Mouse (Mus musculus) heart, postnatal 36 days (tissue): ENCODE measurements around the gene Amigo3. TPM values are rescaled to one million over a fixed set of nuclear protein-coding genes. Genes with fewer than 3 reads are reported as not detected.

ENCODE experiments used
- DNase-seq, 2 experiments: peaks; one replicate each; pipeline ENCODE4 v3.0.0; 2021 to 2022
- intact Hi-C: fragments of 180-260 bp; cut with DNase I; formaldehyde crosslinking; loops from one replicate; pipeline ENCODE4 v1.15.1; 2025
- microRNA-seq, 2 experiments: library from miRNA; unstranded; fragments of <30 nt; microRNA quantifications; one replicate each; pipeline ENCODE4 v1.2.0; 2021; ENCODE audit warnings: borderline number of aligned reads in 2 of 2
- total RNA-seq, 2 experiments: library from RNA; stranded (reverse); gene quantifications; 2 replicates each; pipeline ENCODE4 v1.2.3; 2021

Gene Amigo3
- total RNA-seq, 2 experiments from 2014 or later = 1.1 to 1.4 TPM

DNA sequence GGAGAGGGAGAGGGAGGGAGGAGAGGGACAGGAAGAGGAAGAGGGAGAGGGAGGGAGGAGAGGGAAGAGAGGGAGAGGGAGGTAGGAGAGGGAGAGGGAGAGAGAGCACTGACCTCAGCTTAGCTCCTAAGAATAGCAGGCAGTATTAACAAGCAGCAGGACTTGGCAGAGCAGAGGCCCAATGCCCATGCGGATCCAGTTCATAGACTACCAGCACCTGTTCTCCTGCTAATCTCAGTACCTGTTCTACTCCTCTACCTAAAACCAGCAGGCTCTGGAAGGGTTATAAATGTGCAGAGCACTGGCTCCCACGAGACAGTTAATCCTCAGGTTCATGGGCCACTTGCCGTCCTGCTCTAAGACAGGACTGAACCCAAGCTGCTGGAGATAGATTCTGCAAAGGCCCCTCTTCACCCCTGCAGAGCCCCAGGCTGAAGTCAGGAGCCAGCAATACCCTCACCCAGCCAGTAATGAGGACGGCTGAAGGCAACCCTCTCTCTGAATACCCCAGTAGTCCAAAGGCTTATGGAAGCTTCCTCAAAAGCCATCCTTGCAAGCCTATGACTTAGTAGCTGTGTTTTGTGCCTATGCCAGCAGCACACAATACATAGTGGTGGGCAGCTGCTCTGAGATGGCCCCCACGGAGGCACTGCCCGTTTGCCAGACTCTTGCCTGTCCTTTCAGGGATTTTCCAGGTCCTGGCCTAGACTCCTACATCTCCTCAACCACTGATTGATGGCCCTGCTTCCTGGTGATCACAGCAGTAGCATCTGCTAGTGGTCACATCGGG is 20.4 kb downstream of the Amigo3 start:
- no peak for DNase-seq
- intact Hi-C loops = no loop called here

DNA sequence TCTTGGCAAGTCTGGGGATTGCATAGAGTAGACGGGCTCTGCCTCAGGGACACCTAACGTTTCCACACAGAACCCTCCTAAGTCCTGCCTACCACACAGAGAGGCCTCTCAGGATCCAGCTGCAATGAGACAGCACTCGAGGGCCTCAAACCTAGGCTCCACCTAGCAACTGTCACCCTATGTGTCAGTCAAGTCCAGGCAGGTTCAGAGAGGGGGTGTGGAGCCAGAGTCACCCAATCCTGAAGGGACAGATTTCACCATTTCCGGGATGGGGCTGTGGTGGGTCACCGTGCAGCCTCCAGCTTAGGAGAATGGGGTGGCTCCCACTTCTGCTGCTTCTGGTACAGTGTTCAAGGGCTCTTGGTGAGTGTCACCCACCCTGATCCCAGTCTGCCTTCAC is 27.2 kb downstream of the Amigo3 start, which contains the start of gene Mst1:
Gene Mst1, plus strand, starts transcription at position 269 of the 400 bp plus-strand sequence.
- DNase-seq = no peak
- intact Hi-C loops = no loop called here

DNA sequence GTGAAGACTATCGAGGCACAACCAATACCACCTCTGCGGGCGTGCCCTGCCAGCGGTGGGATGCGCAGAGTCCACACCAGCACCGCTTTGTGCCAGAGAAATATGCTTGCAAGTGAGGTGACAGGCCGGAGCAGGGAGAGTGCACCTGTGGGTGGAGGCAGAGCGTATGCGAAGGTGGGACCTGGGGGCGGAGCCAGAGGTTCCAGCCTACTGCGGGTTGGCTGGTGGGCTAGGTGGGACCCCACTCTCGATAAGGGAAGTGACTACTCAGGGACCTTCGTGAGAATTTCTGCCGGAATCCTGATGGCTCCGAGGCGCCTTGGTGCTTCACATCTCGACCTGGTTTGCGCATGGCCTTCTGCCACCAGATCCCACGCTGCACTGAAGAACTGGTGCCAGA is 29.6 kb downstream of the Amigo3 start:
- no peak for DNase-seq
- intact Hi-C loops = no loop called here

DNA sequence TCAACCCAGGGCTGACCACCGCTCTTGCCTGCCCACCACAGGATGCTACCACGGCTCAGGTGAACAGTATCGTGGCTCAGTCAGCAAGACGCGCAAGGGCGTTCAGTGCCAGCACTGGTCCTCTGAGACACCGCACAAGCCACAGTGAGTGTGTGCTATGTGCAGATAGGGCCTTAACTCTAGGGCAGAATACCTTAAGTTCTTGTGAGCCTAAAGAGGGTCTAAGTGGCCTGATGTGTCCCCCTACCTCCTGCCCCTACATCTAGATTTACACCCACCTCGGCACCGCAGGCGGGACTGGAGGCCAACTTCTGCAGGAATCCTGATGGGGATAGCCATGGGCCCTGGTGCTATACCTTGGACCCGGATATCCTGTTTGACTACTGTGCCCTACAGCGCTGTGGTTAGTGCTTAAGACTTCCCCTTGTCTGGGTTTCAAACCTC is 30.1 kb downstream of the Amigo3 start, which contains the start of gene Rnf123:
Gene Rnf123, minus strand, starts transcription at position 359 of the 444 bp plus-strand sequence.
- intact Hi-C loops = no loop called here
- no peak for DNase-seq

DNA sequence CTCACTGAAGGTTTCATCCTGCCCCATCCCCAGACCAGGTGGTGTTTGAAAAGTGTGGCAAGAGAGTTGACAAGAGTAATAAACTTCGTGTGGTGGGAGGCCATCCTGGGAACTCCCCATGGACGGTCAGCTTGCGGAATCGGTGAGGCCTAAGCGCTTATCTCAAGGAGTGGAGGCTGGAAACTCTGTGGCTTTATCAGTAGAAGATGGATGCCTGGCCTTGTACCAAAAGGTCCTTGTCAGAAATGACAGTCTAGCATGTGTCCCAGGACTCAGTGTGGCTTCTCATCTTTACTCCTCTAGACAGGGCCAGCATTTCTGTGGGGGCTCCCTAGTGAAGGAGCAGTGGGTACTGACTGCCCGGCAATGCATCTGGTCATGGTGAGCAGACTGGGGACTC is 30.6 kb downstream of the Amigo3 start:
- intact Hi-C loops = no loop called here
- DNase-seq = no peak

DNA sequence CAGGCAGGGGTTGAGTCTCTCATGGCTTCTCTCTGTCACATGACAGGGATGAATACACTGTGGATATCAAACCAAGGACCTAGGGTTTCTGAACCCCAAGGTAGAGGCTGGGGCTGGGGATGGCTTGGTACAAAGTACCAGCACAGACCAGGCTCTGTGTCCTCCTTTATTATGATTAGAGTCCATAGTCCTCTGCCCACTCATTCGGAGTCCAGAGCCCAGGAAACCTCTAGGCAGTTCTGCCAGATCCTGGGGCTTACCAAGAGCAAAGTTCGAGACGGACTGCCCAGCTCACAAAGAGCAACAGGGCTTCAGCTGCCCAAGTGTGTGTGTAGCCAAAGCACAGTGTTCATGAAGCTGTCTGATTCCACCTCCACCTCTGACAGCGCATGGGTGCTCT is 32.3 kb downstream of the Amigo3 start:
- DNase-seq = no peak
- intact Hi-C loops = no loop called here

DNA sequence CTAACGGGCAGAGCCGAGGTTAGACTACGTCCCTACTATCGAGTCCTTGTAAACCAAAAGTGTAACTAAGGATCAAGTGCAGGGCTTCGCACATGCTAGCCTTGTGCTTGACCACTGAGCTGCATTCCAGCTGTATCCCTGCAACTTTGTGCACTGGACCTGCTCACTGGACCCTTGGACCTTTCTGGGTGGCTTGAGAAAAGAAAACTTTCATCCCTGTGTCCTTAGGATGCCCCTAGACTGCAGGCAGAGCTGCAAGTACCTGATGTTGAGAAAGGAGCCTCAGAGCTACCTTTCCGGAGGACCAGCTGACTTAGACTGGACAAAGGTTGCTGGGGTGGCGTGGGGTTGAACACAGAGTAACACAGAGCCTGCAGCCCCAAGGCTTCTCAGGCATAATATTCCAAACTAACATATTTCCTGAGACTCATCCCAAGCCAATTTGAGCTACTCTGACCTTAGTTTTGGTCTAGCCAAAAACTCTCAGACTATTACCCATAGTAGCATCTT is 37.7 kb downstream of the Amigo3 start:
- DNase-seq = no peak
- intact Hi-C loops = no loop called here

DNA sequence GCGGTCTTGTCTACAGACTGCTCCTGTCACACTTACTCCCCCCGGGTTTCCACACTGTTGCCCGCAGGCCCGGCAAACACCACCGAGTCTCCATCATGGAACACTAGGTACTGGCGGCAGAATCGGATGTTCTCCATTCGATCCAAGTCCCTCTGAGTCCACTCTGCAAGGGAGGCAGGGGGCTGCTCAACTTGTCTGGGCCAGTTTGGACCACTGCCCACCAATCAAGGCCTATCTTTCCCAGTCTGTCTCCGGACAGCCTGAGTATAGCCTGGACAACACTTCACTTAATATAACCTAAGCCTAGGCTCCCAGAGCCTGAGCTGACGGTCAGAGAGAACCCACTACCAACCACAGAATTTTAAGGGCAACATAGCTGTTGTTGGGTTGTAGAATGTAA is 40.6 kb downstream of the Amigo3 start:
- DNase-seq = no peak
- intact Hi-C loops = no loop called here

DNA sequence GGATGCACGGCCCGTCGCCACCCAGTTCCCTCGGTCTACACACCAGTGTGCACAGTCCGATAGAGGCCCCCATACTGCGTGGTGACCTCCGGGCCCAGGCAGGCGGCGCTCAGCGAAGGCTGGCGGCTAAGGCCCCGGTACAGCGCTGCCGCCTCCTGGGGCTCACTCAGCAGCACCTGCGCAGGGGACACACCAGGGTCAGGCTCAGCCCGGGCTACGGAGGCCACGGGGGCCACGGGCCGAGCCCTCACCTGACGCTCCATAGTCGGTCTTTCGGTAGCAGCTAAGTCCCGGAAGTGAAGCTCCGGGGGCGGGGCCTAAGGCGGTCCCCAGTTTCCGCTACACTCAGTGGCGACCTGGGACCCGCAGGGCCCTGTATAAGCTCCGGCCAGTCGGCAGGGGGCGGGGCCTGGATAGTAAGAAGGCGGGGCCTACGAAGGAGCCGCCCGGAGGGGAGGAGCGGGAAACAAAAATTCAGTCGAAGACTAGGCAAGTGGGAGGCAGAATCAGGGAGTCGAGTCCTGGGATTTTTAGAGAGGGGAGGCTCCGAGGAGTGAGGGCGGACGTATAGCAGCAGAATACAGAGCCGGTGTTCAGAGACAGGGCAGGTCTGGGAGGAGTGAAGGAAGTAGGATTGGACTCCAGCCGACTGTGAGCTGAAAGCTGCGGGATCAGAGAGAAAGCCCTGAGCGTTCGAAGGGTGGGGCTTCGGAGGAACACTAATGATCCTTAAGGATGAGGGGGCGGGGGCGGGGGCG is 41.4 kb downstream of the Amigo3 start, which contains the start of gene Apeh:
Gene Apeh, minus strand, starts transcription at position 423 of the 758 bp plus-strand sequence.
- DNase-seq = peak; percentile 95 to 96
- intact Hi-C loops = loop anchor here (2.0 kb wide), 1 partner anchor 190 kb away; no protein-coding TSS in a partner anchor

DNA sequence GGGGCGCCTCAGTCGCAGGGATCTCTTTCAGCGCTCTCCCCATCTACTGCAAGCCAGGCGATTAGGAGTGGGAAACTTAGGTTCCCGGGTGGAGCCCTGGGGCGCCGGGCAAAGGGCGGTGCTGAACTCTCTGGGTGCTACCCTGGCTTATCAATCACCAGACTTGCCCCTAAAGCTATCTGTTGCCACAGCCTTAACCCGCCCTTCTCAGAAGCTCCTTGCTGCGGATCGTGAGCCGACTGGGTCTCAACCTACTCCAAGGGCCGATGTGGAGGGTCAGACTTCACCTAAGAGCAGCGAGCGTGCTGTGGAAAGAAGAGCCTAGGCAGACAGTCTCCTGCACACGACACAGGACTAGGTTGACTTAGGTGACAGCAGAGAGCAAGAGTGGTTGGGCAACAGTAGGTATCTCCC is 42.0 kb downstream of the Amigo3 start:
- intact Hi-C loops = loop anchor here (1.0 to 2.0 kb wide), 2 partner anchors 106 to 190 kb away; no protein-coding TSS in a partner anchor
- DNase-seq = peak in 1 of 2 experiments; percentile 22

DNA sequence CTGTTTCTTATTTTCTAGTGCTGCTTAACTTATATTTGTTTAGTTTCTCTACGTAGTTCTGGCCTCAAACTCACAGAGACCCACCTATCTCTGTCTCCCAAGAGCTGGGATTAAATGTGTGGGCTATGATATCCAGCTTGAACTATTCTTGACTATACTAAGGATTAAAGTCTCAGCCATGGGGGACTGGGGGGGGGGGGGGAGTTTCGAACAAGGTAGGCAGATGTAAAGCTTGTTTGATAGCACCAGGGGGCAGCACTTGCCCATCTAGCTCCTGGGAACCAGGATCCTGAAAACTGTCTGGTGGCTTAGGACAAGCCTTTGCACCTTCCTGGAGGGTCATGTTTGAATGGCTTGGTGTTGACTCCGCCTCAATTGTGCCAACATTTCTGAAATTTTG is 42.6 kb downstream of the Amigo3 start:
- intact Hi-C loops = loop anchor here (1.0 to 2.0 kb wide), 2 partner anchors 106 to 189 kb away; no protein-coding TSS in a partner anchor
- peak; percentile 62 to 72 for DNase-seq

DNA sequence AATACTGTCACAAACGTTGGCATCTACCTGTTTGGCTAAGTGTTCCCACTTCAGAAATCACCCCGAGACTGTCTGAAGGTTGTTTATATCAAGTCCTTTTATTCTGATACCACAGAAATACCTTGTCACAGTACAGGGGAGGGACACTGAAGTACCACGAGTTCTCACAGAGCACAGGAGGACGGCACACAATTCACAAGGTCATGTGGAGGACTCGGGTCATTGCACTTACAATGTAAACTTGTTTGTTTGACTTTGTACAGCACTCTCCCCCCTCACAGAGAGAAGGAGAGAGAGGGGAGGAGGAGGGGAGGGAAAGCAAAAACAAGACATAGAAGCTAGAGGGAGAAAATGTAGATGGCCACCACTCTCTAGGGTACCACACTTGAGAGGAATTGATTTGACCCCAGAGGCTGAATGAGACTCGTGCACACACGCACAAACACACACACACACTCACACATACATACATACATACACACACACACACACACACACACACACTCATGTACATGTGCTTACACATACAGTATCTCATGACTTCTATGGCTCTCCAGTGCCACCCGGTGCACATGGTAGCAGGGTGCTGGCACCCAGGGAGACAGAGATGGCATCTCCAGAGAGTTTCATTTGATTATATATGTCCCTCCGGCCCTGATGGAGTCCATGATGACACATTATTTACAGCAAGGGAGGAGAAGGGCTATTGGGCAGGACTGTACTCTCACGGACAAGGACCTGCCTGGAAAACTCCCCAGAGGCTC is 43.2 kb downstream of the Amigo3 start:
- intact Hi-C loops = loop anchor here (1.0 to 2.0 kb wide), 3 partner anchors 33 to 189 kb away; no protein-coding TSS in a partner anchor
- DNase-seq = no peak

DNA sequence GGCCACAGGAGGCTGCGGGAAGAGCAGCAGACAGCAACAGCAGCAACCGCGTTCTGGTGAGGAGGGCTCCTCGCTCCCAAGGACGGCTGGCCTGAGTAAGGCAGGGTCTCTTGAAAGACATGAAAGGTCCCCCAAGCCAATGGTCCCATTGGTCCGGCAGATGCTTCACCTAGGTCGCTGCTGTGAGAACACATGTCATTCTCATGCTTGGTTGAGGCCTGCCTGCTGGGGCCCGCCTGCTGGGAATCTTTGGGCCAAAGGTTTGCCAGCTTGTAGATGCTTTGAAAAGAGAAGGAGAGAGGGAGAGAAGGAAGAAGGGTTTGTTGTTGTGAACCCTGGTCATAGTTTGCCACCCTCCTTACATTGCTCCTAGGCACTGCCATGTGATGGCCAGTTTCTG is 46.7 kb downstream of the Amigo3 start:
- intact Hi-C loops = no loop called here
- DNase-seq = no peak

DNA sequence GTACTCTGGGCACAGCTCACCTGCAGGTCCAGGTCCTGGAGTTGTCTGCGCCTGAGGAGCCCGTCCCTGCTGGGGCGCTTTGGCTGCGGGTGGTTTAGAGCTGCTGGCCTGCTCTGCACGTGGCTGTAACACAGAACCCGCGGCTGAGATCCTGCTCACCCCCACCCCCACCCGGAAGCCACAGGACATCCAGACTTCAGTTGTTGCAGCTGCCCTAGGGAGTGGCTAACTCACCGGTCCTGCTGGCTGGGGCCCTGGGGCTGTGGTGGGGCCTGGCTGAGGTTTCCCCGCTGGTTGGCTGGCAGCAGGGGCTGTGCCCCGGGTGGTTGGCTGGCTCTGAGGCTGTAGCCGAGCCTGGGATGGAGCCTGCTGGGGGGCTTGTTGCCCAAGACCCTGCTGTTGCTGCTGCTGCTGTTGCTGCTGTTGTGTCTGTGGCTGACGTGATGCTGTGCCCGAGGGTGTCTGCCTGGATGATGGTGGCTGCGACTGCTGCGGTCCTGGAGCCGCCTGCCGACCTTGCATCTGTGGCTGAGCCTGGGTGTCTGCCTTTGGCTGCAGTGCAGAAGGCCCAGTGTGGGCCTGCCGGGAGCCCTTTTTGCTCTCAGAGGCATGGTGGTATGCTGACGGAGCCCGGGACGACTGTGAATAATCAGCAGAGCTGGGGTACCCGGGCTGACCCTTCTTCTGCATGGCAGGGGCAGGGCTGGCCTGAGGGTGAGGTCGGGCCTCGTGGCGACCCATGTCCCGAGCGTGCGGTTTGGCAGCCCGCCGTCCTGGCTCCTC is 52.0 kb downstream of the Amigo3 start:
- intact Hi-C loops = no loop called here
- DNase-seq = no peak

Small RNA genes within 50 kb of the gene (microRNA-seq; reads per million reads assigned to microRNA genes)
- gene Gm47303 = 0 reads per million in 2 experiments
- 0 reads per million in 2 experiments for gene Mir7088

Other genes starting within 250 kb of the Amigo3 start
- 10 to 100 TPM; 29.0 to 30.7 TPM for gene Rbm6, start 179.9 kb upstream of the Amigo3 start, total RNA-seq
- gene Mon1a, start 165.0 kb upstream of the Amigo3 start, total RNA-seq = 10 to 100 TPM; 11.9 to 12.2 TPM
- gene Mst1r, start 146.3 kb upstream of the Amigo3 start, total RNA-seq = 1 to 10 TPM; 1.8 to 2.2 TPM
- not detected for gene Actl11, start 124.7 kb upstream of the Amigo3 start, total RNA-seq
- gene Camkv, start 117.5 kb upstream of the Amigo3 start, total RNA-seq = not detected
- gene Traip, start 103.0 kb upstream of the Amigo3 start, total RNA-seq = 1 to 10 TPM; 1.0 to 1.3 TPM
- gene Uba7, start 77.7 kb upstream of the Amigo3 start, total RNA-seq = 10 to 100 TPM; 11.6 to 20.2 TPM
- gene Gm20661, start 70.1 kb upstream of the Amigo3 start, total RNA-seq = under 1 TPM; 0.25 to 0.30 TPM
- 10 to 100 TPM; 10.3 to 11.8 TPM for gene Inka1, start 67.3 kb upstream of the Amigo3 start, total RNA-seq
- 1 to 10 TPM in 1 of 2 experiments, under 1 TPM in 1; 0.14 to 1.0 TPM for gene Cdhr4, start 60.7 kb upstream of the Amigo3 start, total RNA-seq
- 1 to 10 TPM; 1.4 to 1.5 TPM for gene Gm20662, start 56.8 kb upstream of the Amigo3 start, total RNA-seq
- gene Ip6k1, start 50.7 kb upstream of the Amigo3 start, total RNA-seq = 10 to 100 TPM; 45.2 to 48.0 TPM
- 10 to 100 TPM in 1 of 2 experiments, 1 to 10 TPM in 1; 8.4 to 10.4 TPM for gene Gmppb, start 3.9 kb upstream of the Amigo3 start, total RNA-seq
- not detected for gene Mst1, start 27.3 kb downstream of the Amigo3 start, total RNA-seq
- gene Rnf123, start 30.2 kb downstream of the Amigo3 start, total RNA-seq = 10 to 100 TPM; 94.2 to 97.4 TPM
- 10 to 100 TPM; 38.6 to 50.2 TPM for gene Apeh, start 41.4 kb downstream of the Amigo3 start, total RNA-seq
- gene Bsn, start 137.2 kb downstream of the Amigo3 start, total RNA-seq = under 1 TPM in 1 of 2 experiments, not detected in 1; 0.03 TPM
- gene Dag1, start 210.8 kb downstream of the Amigo3 start, total RNA-seq = 100 to 1,000 TPM; 320 to 353 TPM
- 10 to 100 TPM; 21.3 to 21.5 TPM for gene Nicn1, start 237.3 kb downstream of the Amigo3 start, total RNA-seq
- gene Amt, start 243.7 kb downstream of the Amigo3 start, total RNA-seq = 1 to 10 TPM; 4.0 to 5.2 TPM